Mouse (Mus musculus) megakaryocyte, embryonic 14.5 days (primary cell): ENCODE results near the gene Lcp2.

Experiments
- FLI1 ChIP-seq: IDR thresholded peaks from 2 replicates; pipeline ENCODE4 v1.6.1; 2012; ENCODE audit warnings: low read length, inconsistent platforms, mixed read lengths
- GATA1 ChIP-seq: IDR thresholded peaks from 3 replicates; pipeline ENCODE4 v1.6.1; 2012; ENCODE audit warnings: mixed read lengths, low read length, inconsistent platforms, borderline replicate concordance

DNA sequence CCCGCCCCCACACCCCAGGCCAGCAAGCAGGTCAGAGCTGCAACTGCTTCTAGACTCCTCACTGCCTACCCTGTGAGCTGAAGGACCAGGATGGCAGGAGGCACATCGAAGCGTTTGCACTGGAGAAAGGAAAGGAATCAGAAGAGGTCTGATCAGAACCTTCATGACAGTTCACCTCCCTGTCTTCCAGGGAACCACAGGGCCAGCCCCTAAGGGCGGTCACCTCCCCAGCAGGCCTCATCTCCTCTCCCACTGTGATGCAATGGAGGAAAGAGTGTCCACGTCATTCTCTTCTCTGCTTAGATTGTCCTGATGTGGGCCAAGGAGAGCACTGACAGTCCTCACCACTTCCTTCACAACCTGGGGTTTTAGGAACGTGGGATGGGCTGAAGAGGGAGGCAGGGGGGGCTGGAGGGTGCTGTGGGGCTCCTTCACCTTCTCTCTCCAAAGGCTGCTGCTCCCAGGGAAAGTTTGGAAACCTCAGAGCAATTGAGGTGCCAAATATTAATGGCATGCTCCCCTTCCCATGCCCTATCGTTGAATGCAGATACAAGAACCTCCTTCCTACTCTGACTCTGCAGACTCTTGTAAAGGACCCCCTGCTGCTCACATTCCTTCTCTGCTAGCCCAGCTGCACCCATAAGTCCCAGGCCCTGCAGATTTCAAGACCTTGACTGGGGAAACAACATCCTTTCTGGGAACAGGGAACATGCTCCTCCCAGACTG, 36.4 kb upstream of the Lcp2 start:
- TF ChIP-seq GATA1 (no peak), FLI1 (no peak)
